Mouse (Mus musculus): ENCODE measurements around the gene Chaf1a.

The Chaf1a gene

GRCm38 (mm10) chr17:56040030-56040856, at the start of gene Chaf1a:
TSS of gene Chaf1a (plus strand) at chr17:56040439.
- WGBS = under 1% methylated on average over 65 of the region's 68 CpGs

GRCm38 (mm10) chr17:55996007-55996406, 44.2 kb upstream of the Chaf1a start:
- 82% methylated on average over 15 of the region's 15 CpGs for WGBS

- WGBS = 25% methylated on average over 30 of the region's 30 CpGs
These were observed 40.3 kb upstream of the Chaf1a start for GRCm38 (mm10) chr17:55999794-56000499.

- WGBS = 68% methylated on average over 3 of the region's 3 CpGs
These were observed 37.2 kb upstream of the Chaf1a start for GRCm38 (mm10) chr17:56003000-56003399.

GRCm38 (mm10) chr17:56005415-56006061, 34.7 kb upstream of the Chaf1a start, which contains the start of the genes Stap2 and Mpnd:
TSS of gene Stap2 (minus strand) at chr17:56005584.
TSS of gene Mpnd (plus strand) at chr17:56005711.
- WGBS = 45% methylated on average over 13 of the region's 13 CpGs

GRCm38 (mm10) chr17:56006956-56007355, 33.3 kb upstream of the Chaf1a start:
- 54% methylated on average over 10 of the region's 10 CpGs for WGBS

GRCm38 (mm10) chr17:56007444-56008355, 32.5 kb upstream of the Chaf1a start:
- 27% methylated on average over 14 of the region's 14 CpGs for WGBS

GRCm38 (mm10) chr17:56008356-56009087, 31.7 kb upstream of the Chaf1a start:
- under 1% methylated on average over 21 of the region's 21 CpGs for WGBS

GRCm38 (mm10) chr17:56009088-56009961, 30.9 kb upstream of the Chaf1a start:
- WGBS = 1% methylated on average over 61 of the region's 62 CpGs

- 20% methylated on average over 2 of the region's 2 CpGs for WGBS
These were observed 30.3 kb upstream of the Chaf1a start for GRCm38 (mm10) chr17:56009962-56010240.

- WGBS = 50% methylated on average over 14 of the region's 14 CpGs
These were observed 30.0 kb upstream of the Chaf1a start for GRCm38 (mm10) chr17:56010255-56010654.

- WGBS = 2% methylated on average over 9 of the region's 9 CpGs
These were observed 29.6 kb upstream of the Chaf1a start for GRCm38 (mm10) chr17:56010681-56011080.

- 84% methylated on average over 7 of the region's 7 CpGs for WGBS
These were observed 28.8 kb upstream of the Chaf1a start for GRCm38 (mm10) chr17:56011441-56011840.

- 89% methylated on average over 9 of the region's 9 CpGs for WGBS
These were observed 24.9 kb upstream of the Chaf1a start for GRCm38 (mm10) chr17:56015293-56015692.

- 82% methylated on average over 8 of the region's 8 CpGs for WGBS
These were observed 23.9 kb upstream of the Chaf1a start for GRCm38 (mm10) chr17:56016382-56016781.

- 51% methylated on average over 15 of the region's 15 CpGs for WGBS
These were observed 23.1 kb upstream of the Chaf1a start for GRCm38 (mm10) chr17:56016793-56017785.

GRCm38 (mm10) chr17:56017848-56018247, 22.4 kb upstream of the Chaf1a start:
- 75% methylated on average over 7 of the region's 7 CpGs for WGBS

- WGBS = 59% methylated on average over 20 of the region's 20 CpGs
These were observed 21.7 kb upstream of the Chaf1a start for GRCm38 (mm10) chr17:56018347-56019131.
